Mouse (Mus musculus): Measurements from ENCODE around the gene Slc37a1. TPM values are rescaled to one million over a fixed set of nuclear protein-coding genes. Genes with fewer than 3 reads are reported as not detected.

Slc37a1 gene
- 12.0 and 12.8 TPM in 2 replicates for polyA plus RNA-seq (2014; fragmentation: Nextera tagmentation; extraction: Ambion mirVana)

DNA sequence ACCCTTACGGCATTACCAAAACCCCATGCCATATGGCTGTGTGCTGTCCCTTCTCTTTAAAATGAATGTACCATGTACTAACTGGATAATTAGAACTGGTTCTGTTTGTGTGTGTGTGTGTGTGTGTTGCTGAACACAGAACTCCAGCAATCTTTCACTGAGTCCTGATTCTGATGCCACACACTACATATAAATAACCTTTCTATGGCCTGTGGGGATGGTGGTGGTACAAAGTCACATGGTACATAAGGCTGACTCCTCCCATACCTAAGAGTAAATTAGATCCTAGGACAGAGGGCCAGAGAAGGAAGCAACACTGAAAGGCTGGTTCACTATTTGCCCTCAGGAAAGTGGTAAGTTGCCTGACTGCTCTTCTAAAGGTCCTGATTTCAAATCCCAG lies at the start of gene Slc37a1:
Gene Slc37a1, plus strand, starts transcription at position 301 of the 400 bp plus-strand sequence.
- Histone ChIP-seq H3K4me2 (ENCODE audit: low read length) (no peak within 1 kb of the TSS), H3K9me3 (ENCODE audit: control insufficient read depth, low read length) (no peaks in the 10 kb centered on the region), H3K27ac (replicated peaks; ENCODE audit: low read depth, low read length) (no peak within 1 kb of the TSS), H3K27me3 (ENCODE audit: control insufficient read depth, insufficient read depth, low read length) (no peaks in the 10 kb centered on the region; the same call in 1 of the 2 replicates), H3K4me1 (ENCODE audit: control insufficient read depth, insufficient read depth, low read length) (0 out of 2 replicates have a peak, but pooled peaks cover 4% of the 10 kb centered on the region), H3K9ac (replicated peaks; ENCODE audit: low read length) (no peak within 1 kb of the TSS), H3K4me3 (replicated peaks; ENCODE audit: low read depth, low read length) (no peak within 1 kb of the TSS), H3K36me3 (ENCODE audit: control insufficient read depth, insufficient read depth, low read length) (no peaks in the 10 kb centered on the region)
- WGBS: 95% methylated on average over 1 of the region's 1 CpGs
- ATAC-seq (ENCODE audit: low FRiP score, low TSS enrichment): no peak
- DNase-seq: no peak

DNA sequence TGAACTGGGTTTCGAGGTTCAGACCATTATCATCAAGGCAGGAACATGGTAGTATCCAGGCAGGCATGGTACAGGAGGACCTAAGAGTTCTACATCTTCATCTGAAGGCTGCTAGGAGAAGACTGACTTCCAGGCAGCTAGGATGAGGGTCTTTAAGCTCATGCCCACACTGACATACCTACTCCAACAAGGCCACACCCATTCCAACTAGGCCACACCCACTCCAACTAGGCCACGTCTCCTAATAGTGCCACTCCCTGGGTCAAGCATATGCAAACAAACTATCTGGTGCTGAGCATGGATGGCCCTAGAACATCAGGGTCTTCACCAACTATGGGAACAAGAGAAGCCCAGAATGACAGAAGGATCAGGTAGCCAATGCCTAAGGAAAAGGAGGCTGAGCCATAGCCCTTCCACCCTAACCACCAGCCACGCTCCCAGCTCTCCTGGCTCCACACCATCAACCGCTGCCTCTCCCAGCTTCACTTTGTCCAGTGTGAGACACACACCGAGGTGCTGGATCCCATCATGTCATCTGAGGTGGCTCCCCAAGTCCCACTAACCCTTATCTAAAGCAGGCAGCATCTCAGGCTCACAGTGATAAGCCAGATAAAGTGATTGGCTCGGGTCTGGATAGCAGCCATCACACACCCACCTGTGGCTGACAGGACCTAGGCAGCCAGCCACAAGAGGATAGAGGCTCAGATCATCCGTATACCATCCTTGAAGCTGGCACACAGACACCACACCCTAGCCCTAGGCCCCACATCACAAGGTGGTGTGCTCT lies 48.2 kb upstream of the Slc37a1 start:
- WGBS: 85% methylated on average over 7 of the region's 7 CpGs
- Histone ChIP-seq H3K9me3 (ENCODE audit: control insufficient read depth, low read length) (no peaks in the 10 kb centered on the region), H3K36me3 (ENCODE audit: control insufficient read depth, insufficient read depth, low read length) (no peaks in the 10 kb centered on the region), H3K4me2 (ENCODE audit: low read length) (no peak overlapping the region), H3K4me1 (ENCODE audit: control insufficient read depth, insufficient read depth, low read length) (no peaks in the 10 kb centered on the region), H3K9ac (replicated peaks; ENCODE audit: low read length) (no peak overlapping the region), H3K27ac (replicated peaks; ENCODE audit: low read depth, low read length) (no peak overlapping the region), H3K4me3 (replicated peaks; ENCODE audit: low read depth, low read length) (no peak overlapping the region), H3K27me3 (ENCODE audit: control insufficient read depth, insufficient read depth, low read length) (no peaks in the 10 kb centered on the region)
- ATAC-seq (ENCODE audit: low FRiP score, low TSS enrichment): no peak
- no peak for DNase-seq

DNA sequence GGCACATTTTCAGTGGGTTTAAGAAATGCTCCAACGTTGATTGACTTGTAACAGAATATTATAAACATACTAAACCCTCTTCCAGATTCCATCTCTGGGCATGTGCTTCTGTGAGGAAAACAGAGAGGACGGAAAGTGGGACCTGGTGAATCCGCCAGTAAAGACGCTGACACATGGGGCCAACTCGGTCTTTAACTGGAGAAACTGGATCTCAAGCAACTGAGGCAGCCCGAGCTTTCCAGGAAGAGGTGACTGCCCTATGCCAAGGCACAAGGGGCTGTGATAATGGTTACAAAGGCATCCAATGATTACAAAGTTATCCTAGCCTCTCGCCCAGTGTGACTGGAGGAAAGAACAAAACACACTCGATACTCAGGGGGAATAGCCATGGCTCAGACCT lies 45.4 kb upstream of the Slc37a1 start:
- no peak overlapping the region for H3K4me2 ChIP-seq (ENCODE audit: low read length)
- H3K4me3 ChIP-seq (replicated peaks; ENCODE audit: low read depth, low read length): no peak overlapping the region
- H3K9me3 ChIP-seq (ENCODE audit: control insufficient read depth, low read length): no peaks in the 10 kb centered on the region
- H3K36me3 ChIP-seq (ENCODE audit: control insufficient read depth, insufficient read depth, low read length): no peaks in the 10 kb centered on the region
- 88% methylated on average over 8 of the region's 8 CpGs for WGBS
- no peak for DNase-seq
- H3K4me1 ChIP-seq (ENCODE audit: control insufficient read depth, insufficient read depth, low read length): no peaks in the 10 kb centered on the region
- no peaks in the 10 kb centered on the region for H3K27me3 ChIP-seq (ENCODE audit: control insufficient read depth, insufficient read depth, low read length)
- no peak overlapping the region for H3K27ac ChIP-seq (replicated peaks; ENCODE audit: low read depth, low read length)
- no peak for ATAC-seq (ENCODE audit: low FRiP score, low TSS enrichment)
- no peak overlapping the region for H3K9ac ChIP-seq (replicated peaks; ENCODE audit: low read length)

DNA sequence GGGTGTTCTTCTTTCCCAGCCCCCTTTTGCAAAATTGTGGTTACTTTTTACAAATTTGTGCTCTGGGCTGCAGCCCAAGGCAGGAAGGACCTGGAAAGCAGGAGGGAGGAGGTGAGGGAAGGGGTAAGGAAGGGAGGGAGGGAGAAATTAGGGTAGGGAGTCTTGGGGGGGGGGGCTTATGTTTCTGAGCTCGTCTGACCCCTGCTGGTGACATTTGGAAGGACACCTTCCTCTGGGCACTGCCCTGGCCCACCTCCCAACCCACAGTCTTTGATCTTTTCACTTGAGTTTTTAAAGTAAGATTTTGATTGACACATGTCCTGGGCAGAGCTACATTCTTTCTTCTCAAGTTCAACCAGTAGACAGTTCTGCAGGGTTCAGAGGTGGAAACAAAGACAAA lies 43.8 kb upstream of the Slc37a1 start:
- DNase-seq (no peak), ATAC-seq (ENCODE audit: low FRiP score, low TSS enrichment) (no peak)
- no peak overlapping the region for H3K9ac ChIP-seq (replicated peaks; ENCODE audit: low read length)
- no peaks in the 10 kb centered on the region for H3K27me3 ChIP-seq (ENCODE audit: control insufficient read depth, insufficient read depth, low read length)
- WGBS: 0% methylated on average over 1 of the region's 1 CpGs
- H3K36me3 ChIP-seq (ENCODE audit: control insufficient read depth, insufficient read depth, low read length): no peaks in the 10 kb centered on the region
- H3K4me2 ChIP-seq (ENCODE audit: low read length): no peak overlapping the region
- no peak overlapping the region for H3K4me3 ChIP-seq (replicated peaks; ENCODE audit: low read depth, low read length)
- no peak overlapping the region for H3K27ac ChIP-seq (replicated peaks; ENCODE audit: low read depth, low read length)
- no peaks in the 10 kb centered on the region for H3K9me3 ChIP-seq (ENCODE audit: control insufficient read depth, low read length)
- no peaks in the 10 kb centered on the region for H3K4me1 ChIP-seq (ENCODE audit: control insufficient read depth, insufficient read depth, low read length)

DNA sequence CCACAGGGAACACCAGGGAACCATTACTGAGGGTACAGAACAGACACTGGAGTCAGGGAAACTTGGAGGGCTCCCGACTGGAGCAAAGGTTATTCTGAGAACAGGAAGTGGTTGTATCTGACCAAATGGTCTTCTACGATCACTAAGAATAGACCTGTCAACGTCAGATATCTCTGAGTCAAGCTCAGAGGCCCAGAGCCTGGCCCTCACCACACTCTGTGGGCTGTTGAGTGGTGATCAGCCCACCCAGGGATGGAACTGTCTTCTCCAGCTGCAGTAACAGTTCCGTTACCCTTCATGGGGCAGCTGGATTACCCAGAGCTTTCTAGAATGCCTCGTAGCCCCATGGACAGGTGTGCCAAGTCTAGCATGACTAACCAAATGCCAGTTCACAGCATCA lies 41.3 kb upstream of the Slc37a1 start:
- H3K4me1 ChIP-seq (ENCODE audit: control insufficient read depth, insufficient read depth, low read length): no peaks in the 10 kb centered on the region
- WGBS: 84% methylated on average over 5 of the region's 5 CpGs
- H3K36me3 ChIP-seq (ENCODE audit: control insufficient read depth, insufficient read depth, low read length): no peaks in the 10 kb centered on the region
- H3K4me3 ChIP-seq (replicated peaks; ENCODE audit: low read depth, low read length): no peak overlapping the region
- no peak overlapping the region for H3K9ac ChIP-seq (replicated peaks; ENCODE audit: low read length)
- H3K4me2 ChIP-seq (ENCODE audit: low read length): no peak overlapping the region
- H3K27ac ChIP-seq (replicated peaks; ENCODE audit: low read depth, low read length): no peak overlapping the region
- no peak for DNase-seq
- no peak for ATAC-seq (ENCODE audit: low FRiP score, low TSS enrichment)
- no peaks in the 10 kb centered on the region for H3K27me3 ChIP-seq (ENCODE audit: control insufficient read depth, insufficient read depth, low read length)
- H3K9me3 ChIP-seq (ENCODE audit: control insufficient read depth, low read length): no peaks in the 10 kb centered on the region

DNA sequence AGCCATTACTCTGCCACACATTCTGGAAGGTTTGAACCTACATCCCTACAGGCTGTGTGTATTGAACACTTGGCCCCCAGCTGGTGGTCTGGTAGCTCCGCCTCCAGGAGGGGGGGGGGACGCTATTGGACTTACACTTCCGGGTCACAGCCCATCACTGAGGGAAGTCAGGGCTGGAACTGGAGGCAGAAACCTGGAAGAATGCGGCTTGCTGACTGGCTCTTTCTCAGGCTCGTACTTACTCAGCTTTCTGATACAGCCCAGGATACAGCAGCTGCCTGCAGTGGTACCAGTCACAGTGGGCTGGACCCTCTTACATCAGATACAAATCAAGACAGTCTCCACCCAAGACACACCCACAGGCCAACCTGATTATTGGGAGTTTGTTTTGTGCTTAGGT lies 39.4 kb upstream of the Slc37a1 start:
- WGBS: 54% methylated on average over 5 of the region's 5 CpGs
- no peak for ATAC-seq (ENCODE audit: low FRiP score, low TSS enrichment)

DNA sequence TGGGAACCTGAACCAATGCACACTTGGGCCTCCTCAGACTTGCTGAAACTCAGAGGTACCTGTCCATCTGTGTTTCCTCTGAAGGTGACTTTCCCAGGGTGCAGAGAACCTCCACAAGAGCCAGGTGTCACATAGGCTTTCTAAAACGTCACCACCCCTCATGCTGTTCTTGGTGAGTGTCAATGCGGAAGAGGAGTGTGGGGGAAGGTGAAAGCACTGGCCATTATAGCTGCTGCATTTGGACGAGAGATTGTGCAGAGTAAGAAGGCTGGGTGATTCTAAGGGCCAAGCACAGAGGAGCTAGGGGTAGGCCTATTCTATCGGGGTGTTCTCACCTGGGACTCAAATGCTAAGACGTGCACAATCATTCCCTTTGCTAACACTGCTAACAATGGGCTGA lies 32.6 kb upstream of the Slc37a1 start:
- no peak overlapping the region for H3K4me3 ChIP-seq (replicated peaks; ENCODE audit: low read depth, low read length)
- no peaks in the 10 kb centered on the region for H3K9me3 ChIP-seq (ENCODE audit: control insufficient read depth, low read length)
- H3K27ac ChIP-seq (replicated peaks; ENCODE audit: low read depth, low read length): no peak overlapping the region
- WGBS: 65% methylated on average over 5 of the region's 5 CpGs
- H3K9ac ChIP-seq (replicated peaks; ENCODE audit: low read length): no peak overlapping the region
- H3K4me1 ChIP-seq (ENCODE audit: control insufficient read depth, insufficient read depth, low read length): 0 out of 2 replicates have a peak, but pooled peaks cover 4% of the 10 kb centered on the region
- ATAC-seq (ENCODE audit: low FRiP score, low TSS enrichment): no peak
- H3K4me2 ChIP-seq (ENCODE audit: low read length): no peak overlapping the region
- no peak for DNase-seq
- no peaks in the 10 kb centered on the region for H3K36me3 ChIP-seq (ENCODE audit: control insufficient read depth, insufficient read depth, low read length)
- no peaks in the 10 kb centered on the region for H3K27me3 ChIP-seq (ENCODE audit: control insufficient read depth, insufficient read depth, low read length)

More for the DNA sequence above, 39.4 kb upstream of the Slc37a1 start:
- H3K9me3 ChIP-seq (ENCODE audit: control insufficient read depth, low read length): no peaks in the 10 kb centered on the region
- H3K4me3 ChIP-seq (replicated peaks; ENCODE audit: low read depth, low read length): no peak overlapping the region
- H3K36me3 ChIP-seq (ENCODE audit: control insufficient read depth, insufficient read depth, low read length): no peaks in the 10 kb centered on the region
- DNase-seq: no peak
- no peak overlapping the region for H3K9ac ChIP-seq (replicated peaks; ENCODE audit: low read length)
- H3K27ac ChIP-seq (replicated peaks; ENCODE audit: low read depth, low read length): no peak overlapping the region
- H3K4me2 ChIP-seq (ENCODE audit: low read length): no peak overlapping the region
- no peaks in the 10 kb centered on the region for H3K4me1 ChIP-seq (ENCODE audit: control insufficient read depth, insufficient read depth, low read length)
- H3K27me3 ChIP-seq (ENCODE audit: control insufficient read depth, insufficient read depth, low read length): no peaks in the 10 kb centered on the region

DNA sequence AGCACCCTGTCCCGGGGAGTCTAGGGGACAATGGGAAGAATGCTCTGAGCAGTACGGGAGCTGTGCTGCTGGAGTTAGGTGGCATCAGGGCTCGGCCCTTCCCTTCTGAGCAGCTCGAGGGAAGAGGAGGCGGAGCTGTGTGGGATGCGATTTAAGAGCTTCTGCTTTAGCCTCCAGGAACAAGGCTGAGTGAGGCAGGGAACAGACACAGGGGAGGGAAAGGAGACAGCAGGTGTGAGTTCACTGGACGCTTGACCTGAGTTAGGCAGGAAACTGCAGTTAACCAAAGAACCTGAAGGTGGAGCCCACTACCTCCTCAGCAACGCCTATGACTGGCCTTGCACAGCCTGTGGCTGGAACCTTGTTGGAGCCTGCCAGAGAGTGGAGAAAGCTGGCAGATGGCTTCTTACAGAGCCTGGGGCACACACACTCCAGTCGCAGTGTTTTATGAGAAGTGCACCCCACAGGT lies 32.1 kb upstream of the Slc37a1 start:
- DNase-seq (peak; percentile 86), ATAC-seq (ENCODE audit: low FRiP score, low TSS enrichment) (peak; percentile 57; the same call in 1 of the 2 replicates)
- Histone ChIP-seq H3K9ac (replicated peaks; ENCODE audit: low read length) (no peak overlapping the region), H3K9me3 (ENCODE audit: control insufficient read depth, low read length) (no peaks in the 10 kb centered on the region), H3K4me2 (ENCODE audit: low read length) (no peak overlapping the region), H3K4me1 (ENCODE audit: control insufficient read depth, insufficient read depth, low read length) (0 out of 2 replicates have a peak, but pooled peaks cover 4% of the 10 kb centered on the region), H3K4me3 (replicated peaks; ENCODE audit: low read depth, low read length) (no peak overlapping the region), H3K27ac (replicated peaks; ENCODE audit: low read depth, low read length) (0 out of 2 replicates have a peak overlapping the region, but pooled peaks have one; percentile 26), H3K36me3 (ENCODE audit: control insufficient read depth, insufficient read depth, low read length) (no peaks in the 10 kb centered on the region), H3K27me3 (ENCODE audit: control insufficient read depth, insufficient read depth, low read length) (no peaks in the 10 kb centered on the region)
- WGBS: 11% methylated on average over 9 of the region's 9 CpGs

DNA sequence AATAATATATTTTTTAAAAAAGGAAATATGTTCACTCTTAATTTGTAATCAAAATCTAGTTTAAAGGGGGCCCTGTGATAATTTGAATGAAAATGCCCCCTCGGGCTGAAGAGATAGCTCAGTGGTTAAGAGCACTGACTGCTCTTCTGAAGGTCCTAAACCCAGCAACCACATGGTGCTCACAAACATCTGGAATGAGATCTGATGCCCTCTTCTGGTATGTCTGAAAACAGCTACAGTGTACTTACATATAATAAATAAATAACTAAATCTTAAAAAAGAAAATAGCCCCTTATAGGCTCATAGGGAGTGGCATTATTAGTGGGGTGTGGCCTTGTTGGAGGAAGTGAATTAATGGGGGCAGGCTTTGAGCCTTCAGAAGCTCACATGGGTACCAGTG lies 29.4 kb upstream of the Slc37a1 start:
- ATAC-seq (ENCODE audit: low FRiP score, low TSS enrichment) (no peak), DNase-seq (no peak)
- Histone ChIP-seq H3K4me2 (ENCODE audit: low read length) (no peak overlapping the region), H3K9me3 (ENCODE audit: control insufficient read depth, low read length) (no peaks in the 10 kb centered on the region), H3K4me3 (replicated peaks; ENCODE audit: low read depth, low read length) (no peak overlapping the region), H3K4me1 (ENCODE audit: control insufficient read depth, insufficient read depth, low read length) (0 out of 2 replicates have a peak, but pooled peaks cover 4% of the 10 kb centered on the region), H3K9ac (replicated peaks; ENCODE audit: low read length) (no peak overlapping the region), H3K27ac (replicated peaks; ENCODE audit: low read depth, low read length) (no peak overlapping the region), H3K36me3 (ENCODE audit: control insufficient read depth, insufficient read depth, low read length) (no peaks in the 10 kb centered on the region), H3K27me3 (ENCODE audit: control insufficient read depth, insufficient read depth, low read length) (no peaks in the 10 kb centered on the region)
- 93% methylated on average over 1 of the region's 1 CpGs for WGBS
